Comparison of ENCODE assay signal across 19 mouse cellular contexts in the genomic region with DNA sequence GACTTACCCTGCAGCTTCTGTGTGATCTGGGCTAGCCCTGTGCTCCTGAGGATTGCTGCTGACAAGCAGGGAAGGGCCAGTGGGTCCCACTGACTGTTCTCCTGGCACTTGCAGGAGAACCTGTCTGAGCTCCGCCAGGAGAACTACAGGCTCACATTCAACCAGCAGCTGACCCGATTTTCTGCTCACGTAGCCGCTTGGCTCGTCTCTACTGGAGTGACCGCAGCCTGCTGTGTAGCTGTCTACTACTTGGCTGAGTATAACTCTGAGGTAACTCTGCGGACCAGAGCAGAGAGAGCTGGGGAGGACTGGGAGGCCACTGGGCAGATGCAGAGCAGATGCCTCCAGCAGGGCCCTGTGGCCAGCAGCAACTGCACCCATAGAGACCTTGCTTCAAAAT. TPM values are rescaled to one million over a fixed set of nuclear protein-coding genes. Genes with fewer than 3 reads are reported as not detected.
DNase-seq lines count a peak whose midpoint lies in the region; ATAC-seq and TF ChIP-seq lines count a peak whose summit lies in the region.
"Had no signal": no experiment of that assay in that cellular context is flagged by ENCODE, and none has a peak within 500 bp of the region (broad histone marks: within the 10 kb centered on the region; RNA-seq: fewer than 3 reads in every experiment).

No protein-coding gene starts in this region.

- WGBS in midbrain, postnatal 0 days: 65% methylated on average over 7 of the region's 7 CpGs
- WGBS in midbrain, embryonic 16.5 days: 81% methylated on average over 7 of the region's 7 CpGs
- WGBS in intestine, embryonic 15.5 days: 81% methylated on average over 7 of the region's 7 CpGs

- TF ChIP-seq CTCF in midbrain, postnatal 0 days (IDR thresholded peaks at IDR 0.05): no peak

- H3K4me2 ChIP-seq in midbrain, postnatal 0 days (ENCODE audit: low read depth, low read length, poor library complexity, severe bottlenecking): no peak overlapping the region
- H3K4me2 ChIP-seq in midbrain, embryonic 16.5 days (ENCODE audit: low read length): no peak overlapping the region
- H3K4me2 ChIP-seq in intestine, embryonic 15.5 days (replicated peaks): no peak overlapping the region
- H3K4me2 ChIP-seq: forebrain, embryonic 13.5 days; liver, embryonic 11.5 days; neural tube, embryonic 12.5 days had no signal

- H3K9ac ChIP-seq in midbrain, postnatal 0 days (replicated peaks; ENCODE audit: low read length, poor library complexity, severe bottlenecking): no peak overlapping the region
- no peak overlapping the region for H3K9ac ChIP-seq in midbrain, embryonic 16.5 days (ENCODE audit: low read depth, low read length)
- H3K9ac ChIP-seq in intestine, embryonic 15.5 days: no peak overlapping the region
- H3K9ac ChIP-seq: forebrain, embryonic 13.5 days; neural tube, embryonic 12.5 days had no signal

- DNase-seq in heart, postnatal 10 days: peak; percentile 1 to 14
- DNase-seq in heart, adult 8-10 months (ENCODE audit: low spot score): no peak
- peak; percentile 45 for DNase-seq in midbrain, postnatal 0 days (ENCODE audit: low spot score)
- peak; percentile 73 to 76 for DNase-seq in cerebellum, postnatal 14 days
- peak; percentile 42 to 46 for DNase-seq in right cerebral cortex, postnatal 10 days (ENCODE audit: low spot score in 2 of 2)
- DNase-seq in lung, postnatal 14 days: no peak
- DNase-seq: heart, postnatal 36 days; kidney, adult 11 months; lung, postnatal 4 days; midbrain, embryonic 14.5 days; retina, postnatal 1 day; thymus, postnatal 36 days had no signal

- H3K27me3 ChIP-seq in midbrain, postnatal 0 days (ENCODE audit: insufficient read depth, low read length): no peaks in the 10 kb centered on the region
- H3K27me3 ChIP-seq in midbrain, embryonic 16.5 days (ENCODE audit: control insufficient read depth, insufficient read depth, low read depth, low read length): no peaks in the 10 kb centered on the region
- no peaks in the 10 kb centered on the region for H3K27me3 ChIP-seq in intestine, embryonic 15.5 days (replicated peaks)
- H3K27me3 ChIP-seq: forebrain, embryonic 13.5 days; neural tube, embryonic 12.5 days had no signal

- no peak for ATAC-seq in midbrain, postnatal 0 days (ENCODE audit: low FRiP score)
- no peak for ATAC-seq in midbrain, embryonic 16.5 days
- ATAC-seq in intestine, embryonic 15.5 days: no peak
- ATAC-seq: forebrain, embryonic 13.5 days had no signal

- intact Hi-C loops in heart, postnatal 10 days (cut with DNase I): no loop called here

- H3K9me3 ChIP-seq in midbrain, postnatal 0 days (ENCODE audit: low read length): no peaks in the 10 kb centered on the region
- H3K9me3 ChIP-seq in midbrain, embryonic 16.5 days (replicated peaks; ENCODE audit: control insufficient read depth, low read length, poor library complexity, severe bottlenecking): no peaks in the 10 kb centered on the region
- H3K9me3 ChIP-seq in intestine, embryonic 15.5 days: no peaks in the 10 kb centered on the region
- H3K9me3 ChIP-seq: forebrain, embryonic 13.5 days; neural tube, embryonic 12.5 days had no signal

- no peak overlapping the region for H3K4me3 ChIP-seq in midbrain, postnatal 0 days (ENCODE audit: low read depth, low read length)
- no peak overlapping the region for H3K4me3 ChIP-seq in midbrain, embryonic 16.5 days (ENCODE audit: low read depth, low read length)
- H3K4me3 ChIP-seq in intestine, embryonic 15.5 days (replicated peaks): no peak overlapping the region
- H3K4me3 ChIP-seq: forebrain, embryonic 13.5 days; heart, adult 2 months; neural tube, embryonic 12.5 days had no signal

- no peaks in the 10 kb centered on the region for H3K4me1 ChIP-seq in midbrain, postnatal 0 days (ENCODE audit: insufficient read depth, low read length)
- no peaks in the 10 kb centered on the region for H3K4me1 ChIP-seq in midbrain, embryonic 16.5 days (ENCODE audit: control insufficient read depth, insufficient read depth, low read length)
- no peaks in the 10 kb centered on the region for H3K4me1 ChIP-seq in intestine, embryonic 15.5 days (replicated peaks)
- H3K4me1 ChIP-seq: forebrain, embryonic 13.5 days; neural tube, embryonic 12.5 days had no signal

- no peak overlapping the region for H3K27ac ChIP-seq in midbrain, postnatal 0 days (ENCODE audit: low read depth, low read length)
- no peak overlapping the region for H3K27ac ChIP-seq in midbrain, embryonic 16.5 days (ENCODE audit: low read length)
- H3K27ac ChIP-seq in intestine, embryonic 15.5 days: no peak overlapping the region
- H3K27ac ChIP-seq: forebrain, embryonic 13.5 days; heart, adult 2 months; neural tube, embryonic 12.5 days had no signal

- no peaks in the 10 kb centered on the region for H3K36me3 ChIP-seq in midbrain, postnatal 0 days (ENCODE audit: insufficient read depth, low read length)
- no peaks in the 10 kb centered on the region for H3K36me3 ChIP-seq in midbrain, embryonic 16.5 days (ENCODE audit: control insufficient read depth, insufficient read depth, low read length)
- no peaks in the 10 kb centered on the region for H3K36me3 ChIP-seq in intestine, embryonic 15.5 days
- H3K36me3 ChIP-seq: neural tube, embryonic 12.5 days had no signal

RNA-seq across cellular contexts. Expression of gene Tmc5, which starts 52.2 kb away (rescaled TPM):
- total RNA-seq in heart, postnatal 10 days (2021): 1 to 10 TPM in 1 of 2 experiments, under 1 TPM in 1; 0.89 to 1.2 TPM
- under 1 TPM; 0.16 to 0.37 (median 0.22) TPM for total RNA-seq in heart, adult 8-10 months (2022)
- 0.47 and 0.66 TPM in 2 replicates for total RNA-seq in midbrain, postnatal 0 days (2014; rRNA removed)
- 0.22 and 0.31 TPM in 2 replicates for polyA plus RNA-seq in midbrain, postnatal 0 days (2015; fragmentation: Nextera tagmentation; extraction: Ambion mirVana)
- polyA plus RNA-seq in midbrain, embryonic 16.5 days (2015; fragmentation: Nextera tagmentation; extraction: Ambion mirVana): 0.18 and 0.24 TPM in 2 replicates
- polyA plus RNA-seq in intestine, embryonic 15.5 days (2015; fragmentation: Nextera tagmentation; extraction: Ambion mirVana): 9.6 and 11.3 TPM in 2 replicates
- total RNA-seq: common myeloid progenitor, adult 5-6 weeks had no signal
- polyA plus RNA-seq: liver, embryonic 11.5 days had no signal

RNA-seq across cellular contexts. Expression of gene Gde1, which starts 56.2 kb away (rescaled TPM):
- total RNA-seq in heart, postnatal 10 days (2021): 10 to 100 TPM; 30.0 to 38.2 TPM
- total RNA-seq in heart, adult 8-10 months (2022): 10 to 100 TPM; 26.4 to 33.6 (median 31.1) TPM
- total RNA-seq in midbrain, postnatal 0 days (2014; rRNA removed): 298 and 300 TPM in 2 replicates
- polyA plus RNA-seq in midbrain, postnatal 0 days (2015; fragmentation: Nextera tagmentation; extraction: Ambion mirVana): 272 and 286 TPM in 2 replicates
- 192 and 206 TPM in 2 replicates for polyA plus RNA-seq in midbrain, embryonic 16.5 days (2015; fragmentation: Nextera tagmentation; extraction: Ambion mirVana)
- polyA plus RNA-seq in intestine, embryonic 15.5 days (2015; fragmentation: Nextera tagmentation; extraction: Ambion mirVana): 124 and 127 TPM in 2 replicates

Comparison
In these comparisons a context has a peak if more than half of its experiments do, and no peak if none do; other contexts are left out.
1. DNase-seq: peak in heart, postnatal 10 days (2 of 2), midbrain, postnatal 0 days (single experiment), cerebellum, postnatal 14 days (2 of 2) and right cerebral cortex, postnatal 10 days (2 of 2); none in heart, adult 8-10 months (single experiment) and lung, postnatal 14 days (single experiment).